Mouse (Mus musculus): ENCODE measurements around the gene Slc44a2. TPM values are rescaled to one million over a fixed set of nuclear protein-coding genes. Genes with fewer than 3 reads are reported as not detected.

Slc44a2 gene
- polyA plus RNA-seq, 1 experiment: 505 TPM

DNA sequence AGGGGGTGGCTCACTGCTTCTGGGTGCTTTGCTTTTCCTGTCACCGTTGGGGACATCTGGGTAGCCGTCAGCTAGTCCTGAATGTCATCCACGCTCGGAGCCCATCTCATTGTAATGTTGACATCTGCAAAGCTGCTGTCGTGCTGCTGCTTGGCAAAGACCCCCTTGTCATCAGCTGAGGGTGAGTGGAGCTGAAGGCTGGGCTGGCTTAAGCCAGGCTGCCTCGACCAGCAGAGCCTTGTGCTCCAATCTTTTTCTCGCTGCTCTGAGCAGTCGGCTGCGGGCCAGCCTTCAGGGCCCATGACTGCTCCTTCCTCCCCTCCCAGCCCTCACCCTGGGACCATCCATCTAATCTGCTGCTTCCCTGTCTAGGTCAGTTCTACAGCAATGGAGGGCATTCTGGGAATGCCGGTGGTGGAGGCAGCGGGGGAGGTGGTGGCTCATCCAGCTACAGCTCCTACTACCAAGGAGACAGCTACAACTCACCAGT is 82.3 kb downstream of the Slc44a2 start:
- no peaks in the 10 kb centered on the region for H3K27me3 ChIP-seq (ENCODE audit: control insufficient read depth, insufficient read depth, low read length)
- no peak for DNase-seq
- H3K36me3 ChIP-seq (ENCODE audit: control insufficient read depth, insufficient read depth, low read length): peaks cover 79% of the 10 kb centered on the region
- H3K4me3 ChIP-seq (ENCODE audit: control insufficient read depth, insufficient read depth, low read length): no peak overlapping the region
- H3K27ac ChIP-seq (ENCODE audit: control insufficient read depth, insufficient read depth, low read length): no peak overlapping the region
- no peaks in the 10 kb centered on the region for H3K4me1 ChIP-seq (replicated peaks; ENCODE audit: control insufficient read depth, insufficient read depth, low read length)
- WGBS: 97% methylated on average over 11 of the region's 11 CpGs
- TF ChIP-seq CTCF (IDR thresholded peaks at IDR 0.05; ENCODE audit: borderline replicate concordance, control insufficient read depth, extremely low read depth, insufficient read depth, low read length, poor library complexity) (no peak), POLR2A (IDR thresholded peaks at IDR 0.05; ENCODE audit: control insufficient read depth, extremely low read depth, insufficient read depth, low read length, poor library complexity) (no peak)

DNA sequence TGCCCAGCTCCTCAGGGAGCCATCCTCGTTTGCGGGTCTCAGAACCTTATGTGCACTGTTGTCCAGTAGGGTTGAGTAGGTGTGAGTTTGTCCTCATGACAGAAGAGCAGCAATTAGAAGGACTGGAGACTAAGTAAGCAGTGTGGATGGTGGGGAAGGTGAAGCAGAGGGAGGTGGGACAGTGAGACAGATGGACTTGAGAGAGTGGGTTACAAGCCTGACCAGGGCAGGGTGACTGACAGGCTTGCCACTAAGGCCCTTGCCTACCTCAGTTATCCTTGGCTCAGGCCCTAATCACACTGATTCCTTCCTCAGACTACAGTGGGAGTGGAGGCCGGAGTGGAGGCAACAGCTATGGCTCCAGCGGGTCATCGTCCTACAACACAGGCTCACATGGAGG is 83.2 kb downstream of the Slc44a2 start:
- Histone ChIP-seq H3K27ac (ENCODE audit: control insufficient read depth, insufficient read depth, low read length) (no peak overlapping the region), H3K27me3 (ENCODE audit: control insufficient read depth, insufficient read depth, low read length) (no peaks in the 10 kb centered on the region), H3K36me3 (ENCODE audit: control insufficient read depth, insufficient read depth, low read length) (peaks cover 70% of the 10 kb centered on the region), H3K4me1 (replicated peaks; ENCODE audit: control insufficient read depth, insufficient read depth, low read length) (no peaks in the 10 kb centered on the region), H3K4me3 (ENCODE audit: control insufficient read depth, insufficient read depth, low read length) (no peak overlapping the region)
- 98% methylated on average over 5 of the region's 5 CpGs for WGBS
- DNase-seq: no peak
- TF ChIP-seq CTCF (IDR thresholded peaks at IDR 0.05; ENCODE audit: borderline replicate concordance, control insufficient read depth, extremely low read depth, insufficient read depth, low read length, poor library complexity) (no peak), POLR2A (IDR thresholded peaks at IDR 0.05; ENCODE audit: control insufficient read depth, extremely low read depth, insufficient read depth, low read length, poor library complexity) (no peak)

Other genes with a start within 250 kb of the Slc44a2 start
- gene Gm49373, start 247.6 kb upstream of the Slc44a2 start, polyA plus RNA-seq (2012; rRNA removed): 0.47 and 0.48 TPM in 2 replicates
- gene Fdx1l, start 247.1 kb upstream of the Slc44a2 start, polyA plus RNA-seq (2012; rRNA removed): 52.0 and 67.8 TPM in 2 replicates
- 13.5 and 18.0 TPM in 2 replicates for gene Gm38431, start 228.7 kb upstream of the Slc44a2 start, polyA plus RNA-seq (2012; rRNA removed)
- 229 and 270 TPM in 2 replicates for gene Raver1, start 228.7 kb upstream of the Slc44a2 start, polyA plus RNA-seq (2012; rRNA removed)
- 50.7 and 51.1 TPM in 2 replicates for gene Tyk2, start 189.5 kb upstream of the Slc44a2 start, polyA plus RNA-seq (2012; rRNA removed)
- gene Cdc37, start 170.7 kb upstream of the Slc44a2 start, polyA plus RNA-seq (2012; rRNA removed): 91.1 and 92.5 TPM in 2 replicates
- gene Pde4a, start 155.0 kb upstream of the Slc44a2 start, polyA plus RNA-seq (2012; rRNA removed): 6.1 and 6.8 TPM in 2 replicates
- gene Keap1, start 81.3 kb upstream of the Slc44a2 start, polyA plus RNA-seq (2012; rRNA removed): 115 and 122 TPM in 2 replicates
- gene S1pr5, start 72.3 kb upstream of the Slc44a2 start, polyA plus RNA-seq (2012; rRNA removed): 0.70 and 0.78 TPM in 2 replicates
- 84.3 and 87.7 TPM in 2 replicates for gene Atg4d, start 55.4 kb upstream of the Slc44a2 start, polyA plus RNA-seq (2012; rRNA removed)
- gene Kri1, start 32.7 kb upstream of the Slc44a2 start, polyA plus RNA-seq (2012; rRNA removed): 56.5 and 57.9 TPM in 2 replicates
- gene Cdkn2d, start 29.3 kb upstream of the Slc44a2 start, polyA plus RNA-seq (2012; rRNA removed): 319 and 330 TPM in 2 replicates
- gene Ap1m2, start 8.4 kb upstream of the Slc44a2 start, polyA plus RNA-seq (2012; rRNA removed): 9.6 and 11.1 TPM in 2 replicates
- 151 and 157 TPM in 2 replicates for gene Ilf3, start 47.2 kb downstream of the Slc44a2 start, polyA plus RNA-seq (2012; rRNA removed)
- 46.4 and 48.2 TPM in 2 replicates for gene Qtrt1, start 91.1 kb downstream of the Slc44a2 start, polyA plus RNA-seq (2012; rRNA removed)
- gene Dnm2, start 104.2 kb downstream of the Slc44a2 start, polyA plus RNA-seq (2012; rRNA removed): 374 and 422 TPM in 2 replicates
- gene Tmed1, start 189.6 kb downstream of the Slc44a2 start, polyA plus RNA-seq (2012; rRNA removed): 12.8 and 17.0 TPM in 2 replicates
- 29.5 and 31.1 TPM in 2 replicates for gene AB124611, start 205.5 kb downstream of the Slc44a2 start, polyA plus RNA-seq (2012; rRNA removed)
- gene Carm1, start 226.2 kb downstream of the Slc44a2 start, polyA plus RNA-seq (2012; rRNA removed): 98.5 and 112 TPM in 2 replicates

Measured in thymus, adult 2 months (tissue).